Mouse (Mus musculus) layer of hippocampus, adult 8-10 months (tissue): ENCODE data around the gene Tspear. TPM values are rescaled to one million over a fixed set of nuclear protein-coding genes. Genes with fewer than 3 reads are reported as not detected.
"Not testable (repeated sequence)": the region's sequence is repeated elsewhere in the genome, so short reads cannot be mapped to it uniquely, and the experiment has no call there.

Source experiments
- DNase-seq, 2 experiments: peaks; one replicate each; pipeline ENCODE4 v3.0.0; 2022; ENCODE audit warnings: low spot score in 2 of 2
- total RNA-seq, 4 experiments: library from RNA; stranded (reverse); gene quantifications; 2 replicates each; pipeline ENCODE4 v1.2.4; 2022

Tspear gene
- not detected for total RNA-seq

GRCm38 (mm10) chr10:77685895-77686664, at the start of gene Tspear:
Gene Tspear (plus strand): TSS chr10:77686569.
- no peak for DNase-seq

GRCm38 (mm10) chr10:77638956-77639355, 47.4 kb upstream of the Tspear start:
- no peak for DNase-seq

- DNase-seq: no peak
Observed at GRCm38 (mm10) chr10:77643160-77643559, 43.2 kb upstream of the Tspear start.

GRCm38 (mm10) chr10:77645571-77645970, 40.8 kb upstream of the Tspear start:
- no peak for DNase-seq

GRCm38 (mm10) chr10:77647461-77647860, 38.9 kb upstream of the Tspear start:
- no peak for DNase-seq

GRCm38 (mm10) chr10:77647901-77648300, 38.5 kb upstream of the Tspear start:
- DNase-seq: no peak

- DNase-seq: no peak
Observed at GRCm38 (mm10) chr10:77652046-77652445, 34.3 kb upstream of the Tspear start.

- no peak for DNase-seq
Observed at GRCm38 (mm10) chr10:77658286-77658994, 27.9 kb upstream of the Tspear start.

- DNase-seq: no peak
Observed at GRCm38 (mm10) chr10:77663949-77664665, 22.3 kb upstream of the Tspear start.

GRCm38 (mm10) chr10:77666342-77666741, 20.0 kb upstream of the Tspear start:
- DNase-seq: no peak

GRCm38 (mm10) chr10:77667402-77667801, 19.0 kb upstream of the Tspear start:
- no peak for DNase-seq

GRCm38 (mm10) chr10:77670710-77671109, 15.7 kb upstream of the Tspear start:
- no peak for DNase-seq

GRCm38 (mm10) chr10:77671519-77671918, 14.8 kb upstream of the Tspear start:
- DNase-seq: no peak

- DNase-seq: no peak
Observed at GRCm38 (mm10) chr10:77673765-77674164, 12.6 kb upstream of the Tspear start.

- no peak for DNase-seq
Observed at GRCm38 (mm10) chr10:77677562-77677961, 8.8 kb upstream of the Tspear start.

- DNase-seq: no peak
Observed at GRCm38 (mm10) chr10:77682994-77683393, 3.4 kb upstream of the Tspear start.

- no peak for DNase-seq
Observed at GRCm38 (mm10) chr10:77684181-77684580, 2.2 kb upstream of the Tspear start.

- no peak for DNase-seq
Observed at GRCm38 (mm10) chr10:77687021-77687420, 652 bp downstream of the Tspear start.

- DNase-seq: not testable (repeated sequence)
Observed at GRCm38 (mm10) chr10:77690356-77690807, 4.0 kb downstream of the Tspear start, which contains the start of gene Gm19402. Gene Gm19402 (minus strand): TSS chr10:77690757.

- DNase-seq: no peak
Observed at GRCm38 (mm10) chr10:77697133-77697532, 10.8 kb downstream of the Tspear start, which contains the start of gene Gm9508. Gene Gm9508 (minus strand): TSS chr10:77697233.

GRCm38 (mm10) chr10:77706326-77706725, 20.0 kb downstream of the Tspear start, which contains the start of gene Gm10272:
Gene Gm10272 (plus strand): TSS chr10:77706626.
- no peak for DNase-seq

GRCm38 (mm10) chr10:77709831-77710230, 23.5 kb downstream of the Tspear start:
- no peak for DNase-seq
